Mouse (Mus musculus) forebrain, embryonic 15.5 days (tissue): ENCODE measurements at regions not wholly inside any gene's neighbourhood (a gene's known extent, or its start where the extent isn't known, plus 50 kb on each side); places are given as distances from the start of the nearest gene placed in this dataset.
A peak's percentile ranks its signal among the peaks of the same experiment; 100 is the strongest.

ENCODE experiments used
- ATAC-seq: fragments of 200-750 bp; cut with Nextera tagmentation; replicated peaks from 2 replicates; pipeline ENCODE4 v1.8.0; 2017; ENCODE audit warnings: mild to moderate bottlenecking, moderate TSS enrichment, moderate library complexity
- H3K27ac ChIP-seq: fragments of 300-500 bp; sonication (generic); replicated peaks from 2 replicates; pipeline ENCODE4 v1.5.1; 2015; ENCODE audit warnings: mild to moderate bottlenecking, inconsistent platforms
- H3K27me3 ChIP-seq: fragments of 300-500 bp; sonication (generic); 2 replicates; pipeline ENCODE4 v1.6.1; 2015; ENCODE audit warnings: inconsistent platforms
- H3K36me3 ChIP-seq: fragments of 300-500 bp; sonication (generic); 2 replicates; pipeline ENCODE4 v1.6.1; 2015; ENCODE audit warnings: mild to moderate bottlenecking, inconsistent platforms
- H3K4me1 ChIP-seq: fragments of 300-500 bp; sonication (generic); 2 replicates; pipeline ENCODE4 v1.6.1; 2015; ENCODE audit warnings: inconsistent platforms
- H3K4me2 ChIP-seq: fragments of 300-500 bp; sonication (generic); replicated peaks from 2 replicates; pipeline ENCODE4 v1.6.1; 2015; ENCODE audit warnings: mild to moderate bottlenecking, inconsistent platforms
- H3K4me3 ChIP-seq: fragments of 300-500 bp; sonication (generic); 2 replicates; pipeline ENCODE4 v1.5.1; 2015; ENCODE audit warnings: mild to moderate bottlenecking, inconsistent platforms
- H3K9ac ChIP-seq: fragments of 300-500 bp; sonication (generic); replicated peaks from 2 replicates; pipeline ENCODE4 v1.6.1; 2015; ENCODE audit warnings: mild to moderate bottlenecking, inconsistent platforms
- H3K9me3 ChIP-seq: fragments of 300-500 bp; sonication (generic); 2 replicates; pipeline ENCODE4 v1.6.1; 2016; ENCODE audit warnings: inconsistent platforms
- WGBS: fragments of 180-500 bp; shearing (Covaris S2); methylation state at CpG from one replicate; pipeline ENCODE4 v1.1.7; 2015; ENCODE audit warnings: mixed read lengths; 5-methylcytosine and 5-hydroxymethylcytosine counted together

- ATAC-seq, result peak; percentile 82
- Histone ChIP-seq H3K27me3 (no peaks in the 10 kb centered on the region), H3K4me1 (peaks cover 29% of the 10 kb centered on the region), H3K4me3 (no peak overlapping the region), H3K27ac (0 out of 2 replicates have a peak overlapping the region, but pooled peaks have one; percentile 14), H3K4me2 (no peak overlapping the region), H3K9me3 (no peaks in the 10 kb centered on the region), H3K36me3 (no peaks in the 10 kb centered on the region), H3K9ac (no peak overlapping the region)
- whole genome bisulfite sequencing, result 47% methylated on average over 12 of the region's 12 CpGs
Measured at GRCm38 (mm10) chr3:133757756-133758420, 212.9 kb upstream of the Tet2 start.

- Histone ChIP-seq H3K27me3 (no peaks in the 10 kb centered on the region), H3K36me3 (no peaks in the 10 kb centered on the region), H3K9ac (no peak overlapping the region), H3K27ac (0 out of 2 replicates have a peak overlapping the region, but pooled peaks have one; percentile 14), H3K9me3 (no peaks in the 10 kb centered on the region), H3K4me2 (no peak overlapping the region), H3K4me3 (no peak overlapping the region), H3K4me1 (peaks cover 29% of the 10 kb centered on the region)
- 39% methylated on average over 4 of the region's 4 CpGs for WGBS
- no peak for ATAC-seq
Measured at GRCm38 (mm10) chr3:133758421-133758820, 213.5 kb upstream of the Tet2 start.

GRCm38 (mm10) chr3:133759611-133760010 lies 214.7 kb upstream of the Tet2 start:
- 72% methylated on average over 2 of the region's 2 CpGs for WGBS
- Histone ChIP-seq H3K27ac (no peak overlapping the region), H3K9ac (no peak overlapping the region), H3K4me3 (no peak overlapping the region), H3K36me3 (no peaks in the 10 kb centered on the region), H3K4me2 (no peak overlapping the region), H3K4me1 (peaks cover 20% of the 10 kb centered on the region), H3K9me3 (no peaks in the 10 kb centered on the region), H3K27me3 (no peaks in the 10 kb centered on the region)
- ATAC-seq, result no peak

- no peak overlapping the region for H3K9ac ChIP-seq
- no peak for ATAC-seq
- no peaks in the 10 kb centered on the region for H3K36me3 ChIP-seq
- no peak overlapping the region for H3K4me3 ChIP-seq
- H3K4me1 ChIP-seq, result peaks cover 14% of the 10 kb centered on the region
- no peak overlapping the region for H3K27ac ChIP-seq
- WGBS, result 51% methylated on average over 1 of the region's 1 CpGs
- no peak overlapping the region for H3K4me2 ChIP-seq
- H3K9me3 ChIP-seq, result no peaks in the 10 kb centered on the region
- no peaks in the 10 kb centered on the region for H3K27me3 ChIP-seq
Measured at GRCm38 (mm10) chr3:133760221-133760620, 215.3 kb upstream of the Tet2 start.

- no peak overlapping the region for H3K4me2 ChIP-seq
- no peaks in the 10 kb centered on the region for H3K27me3 ChIP-seq
- H3K4me1 ChIP-seq, result no peaks in the 10 kb centered on the region
- H3K4me3 ChIP-seq, result no peak overlapping the region
- H3K9ac ChIP-seq, result no peak overlapping the region
- H3K27ac ChIP-seq, result no peak overlapping the region
- H3K9me3 ChIP-seq, result no peaks in the 10 kb centered on the region
- ATAC-seq, result no peak
- no peaks in the 10 kb centered on the region for H3K36me3 ChIP-seq
Measured at GRCm38 (mm10) chr3:133763721-133764120, 218.8 kb upstream of the Tet2 start.

- Histone ChIP-seq H3K36me3 (no peaks in the 10 kb centered on the region), H3K9ac (no peak overlapping the region), H3K27ac (no peak overlapping the region), H3K27me3 (no peaks in the 10 kb centered on the region), H3K4me1 (no peaks in the 10 kb centered on the region), H3K9me3 (no peaks in the 10 kb centered on the region), H3K4me2 (no peak overlapping the region), H3K4me3 (no peak overlapping the region)
- ATAC-seq, result no peak
- 83% methylated on average over 2 of the region's 2 CpGs for WGBS
Measured at GRCm38 (mm10) chr3:133773490-133773889, 228.6 kb upstream of the Tet2 start.

GRCm38 (mm10) chr3:133774229-133774628 lies 229.3 kb upstream of the Tet2 start:
- H3K4me1 ChIP-seq, result no peaks in the 10 kb centered on the region
- WGBS, result 77% methylated on average over 3 of the region's 3 CpGs
- H3K27me3 ChIP-seq, result no peaks in the 10 kb centered on the region
- H3K9ac ChIP-seq, result no peak overlapping the region
- H3K4me2 ChIP-seq, result no peak overlapping the region
- no peaks in the 10 kb centered on the region for H3K9me3 ChIP-seq
- H3K27ac ChIP-seq, result no peak overlapping the region
- ATAC-seq, result no peak
- H3K4me3 ChIP-seq, result no peak overlapping the region
- no peaks in the 10 kb centered on the region for H3K36me3 ChIP-seq

GRCm38 (mm10) chr3:133776013-133776412 lies 231.1 kb upstream of the Tet2 start:
- no peak overlapping the region for H3K27ac ChIP-seq
- 34% methylated on average over 4 of the region's 4 CpGs for WGBS
- H3K4me3 ChIP-seq, result no peak overlapping the region
- no peak for ATAC-seq
- no peaks in the 10 kb centered on the region for H3K36me3 ChIP-seq
- no peak overlapping the region for H3K4me2 ChIP-seq
- no peak overlapping the region for H3K9ac ChIP-seq
- H3K4me1 ChIP-seq, result no peaks in the 10 kb centered on the region
- H3K27me3 ChIP-seq, result no peaks in the 10 kb centered on the region
- H3K9me3 ChIP-seq, result no peaks in the 10 kb centered on the region

- no peaks in the 10 kb centered on the region for H3K9me3 ChIP-seq
- no peaks in the 10 kb centered on the region for H3K36me3 ChIP-seq
- WGBS, result 79% methylated on average over 2 of the region's 2 CpGs
- no peak overlapping the region for H3K27ac ChIP-seq
- no peaks in the 10 kb centered on the region for H3K4me1 ChIP-seq
- no peak for ATAC-seq
- H3K4me3 ChIP-seq, result no peak overlapping the region
- H3K4me2 ChIP-seq, result no peak overlapping the region
- no peak overlapping the region for H3K9ac ChIP-seq
- H3K27me3 ChIP-seq, result no peaks in the 10 kb centered on the region
Measured at GRCm38 (mm10) chr3:133779161-133779789, 234.3 kb upstream of the Tet2 start.

- no peak overlapping the region for H3K27ac ChIP-seq
- H3K36me3 ChIP-seq, result no peaks in the 10 kb centered on the region
- no peak for ATAC-seq
- H3K9ac ChIP-seq, result no peak overlapping the region
- no peaks in the 10 kb centered on the region for H3K9me3 ChIP-seq
- no peaks in the 10 kb centered on the region for H3K4me1 ChIP-seq
- no peak overlapping the region for H3K4me2 ChIP-seq
- no peak overlapping the region for H3K4me3 ChIP-seq
- no peaks in the 10 kb centered on the region for H3K27me3 ChIP-seq
- WGBS, result 78% methylated on average over 1 of the region's 1 CpGs
Measured at GRCm38 (mm10) chr3:133783060-133783459, 238.1 kb upstream of the Tet2 start.

- H3K27me3 ChIP-seq, result no peaks in the 10 kb centered on the region
- no peak overlapping the region for H3K4me2 ChIP-seq
- H3K4me3 ChIP-seq, result no peak overlapping the region
- H3K36me3 ChIP-seq, result no peaks in the 10 kb centered on the region
- H3K9me3 ChIP-seq, result no peaks in the 10 kb centered on the region
- no peaks in the 10 kb centered on the region for H3K4me1 ChIP-seq
- no peak for ATAC-seq
- WGBS, result 86% methylated on average over 2 of the region's 2 CpGs
- no peak overlapping the region for H3K27ac ChIP-seq
- H3K9ac ChIP-seq, result no peak overlapping the region
Measured at GRCm38 (mm10) chr3:133791361-133791760, 246.4 kb upstream of the Tet2 start.

GRCm38 (mm10) chr3:133809007-133809552 lies 264.1 kb upstream of the Tet2 start:
- ATAC-seq, result no peak
- H3K4me3 ChIP-seq, result no peak overlapping the region
- no peaks in the 10 kb centered on the region for H3K27me3 ChIP-seq
- no peaks in the 10 kb centered on the region for H3K9me3 ChIP-seq
- 94% methylated on average over 1 of the region's 1 CpGs for WGBS
- no peaks in the 10 kb centered on the region for H3K4me1 ChIP-seq
- no peak overlapping the region for H3K9ac ChIP-seq
- H3K4me2 ChIP-seq, result no peak overlapping the region
- H3K36me3 ChIP-seq, result no peaks in the 10 kb centered on the region
- H3K27ac ChIP-seq, result no peak overlapping the region
